Mouse (Mus musculus): Measurements from ENCODE around the gene Igsf8. TPM values are rescaled to one million over a fixed set of nuclear protein-coding genes. Genes with fewer than 3 reads are reported as not detected.
A peak's percentile ranks its signal among the peaks of the same experiment; 100 is the strongest.

Gene Igsf8
- total RNA-seq, 1 experiment from 2014 or later = 10.1 TPM

- ATAC-seq (ENCODE audit: extremely low read depth, insufficient number of reproducible peaks, low FRiP score, poor library complexity, severe bottlenecking) = peak; percentile 44; the same call in 1 of the 2 replicates
These were observed 103.2 kb downstream of the Igsf8 start for GRCm38 (mm10) chr1:172364684-172365083.

DNA sequence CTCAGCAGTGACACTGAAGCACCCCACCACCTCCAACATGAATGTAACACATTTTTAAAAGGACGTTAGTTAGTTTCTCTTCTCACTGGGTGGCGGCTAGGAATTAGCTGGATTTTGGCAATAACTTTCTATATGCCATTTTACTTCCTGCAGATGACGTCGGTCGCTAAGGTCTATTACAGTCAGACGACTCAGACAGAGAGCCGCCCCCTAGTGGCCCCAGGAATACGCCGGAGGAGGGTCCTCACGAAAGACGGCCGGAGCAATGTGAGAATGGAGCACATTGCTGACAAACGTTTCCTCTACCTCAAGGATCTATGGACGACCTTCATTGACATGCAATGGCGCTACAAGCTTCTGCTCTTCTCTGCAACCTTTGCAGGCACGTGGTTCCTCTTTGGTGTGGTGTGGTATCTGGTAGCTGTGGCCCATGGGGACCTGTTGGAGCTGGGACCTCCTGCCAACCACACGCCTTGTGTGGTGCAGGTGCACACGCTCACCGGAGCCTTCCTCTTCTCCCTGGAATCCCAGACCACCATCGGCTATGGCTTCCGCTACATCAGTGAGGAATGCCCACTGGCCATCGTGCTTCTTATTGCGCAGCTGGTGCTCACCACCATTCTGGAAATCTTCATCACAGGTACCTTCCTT lies 107.5 kb downstream of the Igsf8 start:
- ATAC-seq (ENCODE audit: extremely low read depth, insufficient number of reproducible peaks, low FRiP score, poor library complexity, severe bottlenecking) = peak; percentile 72

Other genes starting within 250 kb of the Igsf8 start
- 2.0 and 2.3 TPM in 2 replicates for gene Vangl2, start 233.2 kb upstream of the Igsf8 start, total RNA-seq (2017)
- not detected in 2 replicates for gene Nhlh1, start 204.1 kb upstream of the Igsf8 start, total RNA-seq (2017)
- 148 and 152 TPM in 2 replicates for gene Copa, start 179.1 kb upstream of the Igsf8 start, total RNA-seq (2017)
- 59.1 and 61.8 TPM in 2 replicates for gene Ncstn, start 178.8 kb upstream of the Igsf8 start, total RNA-seq (2017)
- gene Pex19, start 134.9 kb upstream of the Igsf8 start, total RNA-seq (2017) = 41.4 and 52.2 TPM in 2 replicates
- 185 and 197 TPM in 2 replicates for gene Dcaf8, start 113.6 kb upstream of the Igsf8 start, total RNA-seq (2017)
- gene Pea15a, start 54.8 kb upstream of the Igsf8 start, total RNA-seq (2017) = 6.6 and 8.5 TPM in 2 replicates
- gene Casq1, start 41.8 kb upstream of the Igsf8 start, total RNA-seq (2017) = not detected in 2 replicates
- gene Atp1a4, start 3.2 kb upstream of the Igsf8 start, total RNA-seq (2017) = not detected in 2 replicates
- not detected in 2 replicates for gene Atp1a2, start 36.4 kb downstream of the Igsf8 start, total RNA-seq (2017)
- gene Kcnj9, start 67.7 kb downstream of the Igsf8 start, total RNA-seq (2017) = not detected in 2 replicates
- gene Kcnj10, start 79.6 kb downstream of the Igsf8 start, total RNA-seq (2017) = not detected in 2 replicates
- gene Pigm, start 114.9 kb downstream of the Igsf8 start, total RNA-seq (2017) = 25.0 and 27.8 TPM in 2 replicates
- 2.9 and 4.1 TPM in 2 replicates for gene Slamf9, start 213.7 kb downstream of the Igsf8 start, total RNA-seq (2017)
- 3.2 and 4.3 TPM in 2 replicates for gene Igsf9, start 220.1 kb downstream of the Igsf8 start, total RNA-seq (2017)
- 181 and 198 TPM in 2 replicates for gene Tagln2, start 238.4 kb downstream of the Igsf8 start, total RNA-seq (2017)

All from neutrophil, adult 5-6 weeks (primary cell).